Mouse (Mus musculus): Measurements from ENCODE around the gene Tmem39a. TPM values are rescaled to one million over a fixed set of nuclear protein-coding genes. Genes with fewer than 3 reads are reported as not detected.
A peak's percentile ranks its signal among the peaks of the same experiment; 100 is the strongest.

Gene Tmem39a
- total and polyA plus RNA-seq, 3 experiments: 52.3 to 137 (median 61.9) TPM

- Histone ChIP-seq H3K27ac (ENCODE audit: insufficient read depth, low read depth) (no peak overlapping the region), H3K27me3 (replicated peaks) (no peaks in the 10 kb centered on the region), H3K9me3 (replicated peaks; ENCODE audit: low read length) (no peaks in the 10 kb centered on the region), H3K36me3 (replicated peaks in 1 of 2; ENCODE audit: control insufficient read depth in 1 of 2, insufficient read depth in 1 of 2, low read length in 1 of 2) (peaks cover 31 to 63% of the 10 kb centered on the region in 2 experiments), H3K4me2 (ENCODE audit: insufficient read depth, low read depth, poor library complexity, severe bottlenecking) (no peak overlapping the region), H3K4me1 (ENCODE audit: control insufficient read depth in 1 of 2, insufficient read depth in 2 of 2) (peaks cover 0 to 2% of the 10 kb centered on the region in 2 experiments; a peak in 1 of 4 replicates), H3K9ac (ENCODE audit: insufficient read depth, low read depth) (no peak overlapping the region), H3K4me3 (replicated peaks in 1 of 3; ENCODE audit: low read depth in 2 of 3, low read length in 2 of 3, poor library complexity in 1 of 3) (no peak overlapping the region), H3K79me2 (replicated peaks; ENCODE audit: control insufficient read depth, extremely low read depth, insufficient read depth, poor library complexity, severe bottlenecking) (no peaks in the 10 kb centered on the region)
- DNase-seq (ENCODE audit: extremely low read depth): no peak
- in situ Hi-C loops (cut with MboI; ENCODE audit: low pct_ligation_motif_present, low pct_unique_long_range_greater_than_20kb, low sequenced_read_pairs) (no loop called here), dilution Hi-C loops (cut with MboI; ENCODE audit: extremely low pct_ligation_motif_present, extremely low pct_unique_long_range_greater_than_20kb, low sequenced_read_pairs) (no loop called here)
- TF ChIP-seq ZNF384 (IDR thresholded peaks at IDR 0.05; ENCODE audit: low read depth, low read length): no peak
- no peak for TF ChIP-seq USF2 (conservative IDR thresholded peaks at IDR 0.05; ENCODE audit: low read depth, low read length)
- TF ChIP-seq KAT2A (IDR thresholded peaks at IDR 0.05; ENCODE audit: insufficient replicate concordance, low read length): no peak
- TF ChIP-seq HCFC1 (IDR thresholded peaks at IDR 0.05; ENCODE audit: low read depth, low read length): no peak
- no peak for TF ChIP-seq PAX5 (IDR thresholded peaks at IDR 0.05; ENCODE audit: low read length)
- TF ChIP-seq SIN3A (IDR thresholded peaks at IDR 0.05; ENCODE audit: low read length): no peak
- TF ChIP-seq ZMIZ1 (IDR thresholded peaks at IDR 0.05; ENCODE audit: low read depth, low read length): no peak
- no peak for TF ChIP-seq E2F4 (IDR thresholded peaks at IDR 0.05; ENCODE audit: insufficient replicate concordance, low read depth, low read length)
These were observed 34.4 kb downstream of the Tmem39a start for GRCm38 (mm10) chr16:38592946-38593345.

GRCm38 (mm10) chr16:38594435-38594834 is 35.9 kb downstream of the Tmem39a start:
- H3K4me2 ChIP-seq (ENCODE audit: insufficient read depth, low read depth, poor library complexity, severe bottlenecking): no peak overlapping the region
- no peaks in the 10 kb centered on the region for H3K27me3 ChIP-seq (replicated peaks)
- H3K27ac ChIP-seq (ENCODE audit: insufficient read depth, low read depth): no peak overlapping the region
- dilution Hi-C loops (cut with MboI; ENCODE audit: extremely low pct_ligation_motif_present, extremely low pct_unique_long_range_greater_than_20kb, low sequenced_read_pairs): no loop called here
- H3K4me1 ChIP-seq (ENCODE audit: control insufficient read depth in 1 of 2, insufficient read depth in 2 of 2): no peaks in the 10 kb centered on the region
- no peaks in the 10 kb centered on the region for H3K9me3 ChIP-seq (replicated peaks; ENCODE audit: low read length)
- no peak overlapping the region for H3K9ac ChIP-seq (ENCODE audit: insufficient read depth, low read depth)
- H3K79me2 ChIP-seq (replicated peaks; ENCODE audit: control insufficient read depth, extremely low read depth, insufficient read depth, poor library complexity, severe bottlenecking): no peaks in the 10 kb centered on the region
- no peak overlapping the region for H3K4me3 ChIP-seq (replicated peaks in 1 of 3; ENCODE audit: low read depth in 2 of 3, low read length in 2 of 3, poor library complexity in 1 of 3)
- in situ Hi-C loops (cut with MboI; ENCODE audit: low pct_ligation_motif_present, low pct_unique_long_range_greater_than_20kb, low sequenced_read_pairs): no loop called here
- no peak for DNase-seq (ENCODE audit: extremely low read depth)
- H3K36me3 ChIP-seq (replicated peaks in 1 of 2; ENCODE audit: control insufficient read depth in 1 of 2, insufficient read depth in 1 of 2, low read length in 1 of 2): peaks cover 20 to 49% of the 10 kb centered on the region in 2 experiments
- TF ChIP-seq SMC3 (IDR thresholded peaks at IDR 0.05; ENCODE audit: low read depth, low read length) (no peak), TCF12 (IDR thresholded peaks at IDR 0.05; ENCODE audit: low read depth, low read length) (no peak), IRF4 (IDR thresholded peaks at IDR 0.05; ENCODE audit: low read depth, low read length) (no peak), MEF2A (IDR thresholded peaks at IDR 0.05; ENCODE audit: borderline replicate concordance, low read depth, low read length) (no peak), NRF1 (IDR thresholded peaks at IDR 0.05; ENCODE audit: low read depth, low read length) (no peak), MXI1 (IDR thresholded peaks at IDR 0.05; ENCODE audit: low read depth, low read length) (no peak), POLR2AphosphoS2 (IDR thresholded peaks at IDR 0.05; ENCODE audit: low read depth, low read length) (peak; percentile 71; the same call in 1 of the 2 replicates)
